9 mouse cellular contexts compared by ENCODE assay signal in genomic region chr9:75581694-75582350, GRCm38 (mm10). TPM values are rescaled to one million over a fixed set of nuclear protein-coding genes. Genes with fewer than 3 reads are reported as not detected.
DNase-seq lines count a peak whose midpoint lies in the region; ATAC-seq and TF ChIP-seq lines count a peak whose summit lies in the region.
"Had no signal": no experiment of that assay in that cellular context is flagged by ENCODE, and none has a peak within 500 bp of the region (broad histone marks: within the 10 kb centered on the region; RNA-seq: fewer than 3 reads in every experiment).

No protein-coding gene starts in this region.

- no peak overlapping the region for H3K4me2 ChIP-seq in lung, embryonic 15.5 days

- H3K27me3 ChIP-seq in lung, embryonic 15.5 days: no peaks in the 10 kb centered on the region

- no peak overlapping the region for H3K4me3 ChIP-seq in layer of hippocampus, adult 2 months
- H3K4me3 ChIP-seq in lung, embryonic 15.5 days: no peak overlapping the region
- H3K4me3 ChIP-seq: erythroblast, embryonic 14.5 days had no signal

- H3K36me3 ChIP-seq in lung, embryonic 15.5 days: no peaks in the 10 kb centered on the region

- WGBS in lung, embryonic 15.5 days: 43% methylated on average over 7 of the region's 7 CpGs

- DNase-seq in layer of hippocampus, adult 2 months (ENCODE audit: low spot score in 2 of 2): no peak
- DNase-seq in layer of hippocampus, adult 9-11 months: no peak
- peak; percentile 70 for DNase-seq in NIH3T3 (ENCODE audit: low read depth)
- no peak for DNase-seq in right cerebral cortex, postnatal 36 days (ENCODE audit: low spot score in 2 of 2)
- DNase-seq in right cerebral cortex, adult 2 months (ENCODE audit: low spot score in 2 of 2): no peak
- DNase-seq in left cerebral cortex, adult 11 months (ENCODE audit: low spot score): no peak

- H3K4me1 ChIP-seq in lung, embryonic 15.5 days: peaks cover 9% of the 10 kb centered on the region; the same call in 1 of the 2 replicates

- peak; percentile 46; the same call in 1 of the 2 replicates for ATAC-seq in erythroid progenitor cell, adult 5-6 weeks (replicated peaks; ENCODE audit: low FRiP score, poor library complexity, severe bottlenecking)
- 0 out of 2 replicates have a peak, but pooled peaks have one; percentile 34 for ATAC-seq in lung, embryonic 15.5 days (ENCODE audit: borderline replicate concordance, extremely low read depth, low FRiP score, low TSS enrichment)

- no peaks in the 10 kb centered on the region for H3K9me3 ChIP-seq in lung, embryonic 15.5 days

- H3K9ac ChIP-seq in lung, embryonic 15.5 days: no peak overlapping the region

- peak; percentile 89 for TF ChIP-seq CTCF in layer of hippocampus, adult 2 months (conservative IDR thresholded peaks at IDR 0.05)

- no peak overlapping the region for H3K27ac ChIP-seq in layer of hippocampus, adult 2 months
- peak overlapping the region; percentile 31; the same call in 1 of the 2 replicates for H3K27ac ChIP-seq in lung, embryonic 15.5 days

RNA-seq across cellular contexts. Expression of gene Tmod3, which starts 22.4 kb away (rescaled TPM):
- 10 to 100 TPM; 37.6 to 40.5 TPM for total RNA-seq in layer of hippocampus, adult 2 months (2021)
- total RNA-seq in erythroid progenitor cell, adult 5-6 weeks (2015; ENCODE audit: low replicate concordance): 10.9 and 16.2 TPM in 2 replicates
- total RNA-seq in erythroid progenitor cell, adult 5-6 weeks (2017; ENCODE audit: low replicate concordance): 16.9 and 42.4 TPM in 2 replicates
- polyA plus RNA-seq in lung, embryonic 15.5 days (2015; fragmentation: Nextera tagmentation; extraction: Ambion mirVana): 155 and 160 TPM in 2 replicates

RNA-seq across cellular contexts. Expression of gene Tmod2, which starts 29.3 kb away (rescaled TPM):
- 100 to 1,000 TPM; 376 to 380 TPM for total RNA-seq in layer of hippocampus, adult 2 months (2021)
- total RNA-seq in erythroid progenitor cell, adult 5-6 weeks (2015; ENCODE audit: low replicate concordance): not detected in 2 replicates
- total RNA-seq in erythroid progenitor cell, adult 5-6 weeks (2017; ENCODE audit: low replicate concordance): not detected in 2 replicates
- 9.4 and 10.1 TPM in 2 replicates for polyA plus RNA-seq in lung, embryonic 15.5 days (2015; fragmentation: Nextera tagmentation; extraction: Ambion mirVana)
- polyA plus RNA-seq: erythroblast, embryonic 14.5 days had no signal

RNA-seq across cellular contexts. Expression of gene Lysmd2, which starts 43.7 kb away (rescaled TPM):
- total RNA-seq in layer of hippocampus, adult 2 months (2021): 10 to 100 TPM; 56.6 to 60.3 TPM
- not detected in 2 replicates for total RNA-seq in erythroid progenitor cell, adult 5-6 weeks (2015; ENCODE audit: low replicate concordance)
- not detected in 2 replicates for total RNA-seq in erythroid progenitor cell, adult 5-6 weeks (2017; ENCODE audit: low replicate concordance)
- 27.0 and 28.1 TPM in 2 replicates for polyA plus RNA-seq in lung, embryonic 15.5 days (2015; fragmentation: Nextera tagmentation; extraction: Ambion mirVana)
- polyA plus RNA-seq: erythroblast, embryonic 14.5 days had no signal

Comparison
In these comparisons a context has a peak if more than half of its experiments do, and no peak if none do; other contexts are left out.
1. RNA of gene Tmod2, which starts 29.3 kb away (total RNA-seq): 376 to 380 TPM in layer of hippocampus, adult 2 months; not detected in erythroid progenitor cell, adult 5-6 weeks; every median in the first group is over 100 times any median in the second.
2. RNA of gene Lysmd2, which starts 43.7 kb away (total RNA-seq): 56.6 to 60.3 TPM in layer of hippocampus, adult 2 months; not detected in erythroid progenitor cell, adult 5-6 weeks; every median in the first group is over 10 times any median in the second.